Mouse (Mus musculus) limb, embryonic 10.5 days (tissue): ENCODE results near the gene Slc39a1. TPM values are rescaled to one million over a fixed set of nuclear protein-coding genes. Genes with fewer than 3 reads are reported as not detected.

Experiments used
- DNase-seq: peaks from one replicate; pipeline ENCODE4 v3.0.0-alpha.2; 2017; ENCODE audit warnings: low spot score
- H3K27ac ChIP-seq: fragments of 300-500 bp; sonication (generic); 2 replicates; pipeline ENCODE4 v1.5.1; 2016; ENCODE audit warnings: mild to moderate bottlenecking
- H3K27me3 ChIP-seq: fragments of 300-500 bp; sonication (generic); 2 replicates; pipeline ENCODE4 v1.6.1; 2016; ENCODE audit warnings: low read depth, mild to moderate bottlenecking; ENCODE audit not compliant: poor library complexity, severe bottlenecking
- H3K36me3 ChIP-seq: fragments of 300-500 bp; sonication (generic); 2 replicates; pipeline ENCODE4 v1.6.1; 2016; ENCODE audit warnings: mild to moderate bottlenecking, moderate library complexity
- H3K4me1 ChIP-seq: fragments of 300-500 bp; sonication (generic); 2 replicates; pipeline ENCODE4 v1.6.1; 2016
- H3K4me3 ChIP-seq: fragments of 300-500 bp; sonication (generic); 2 replicates; pipeline ENCODE4 v1.5.1; 2016; ENCODE audit warnings: mild to moderate bottlenecking, moderate library complexity
- H3K9me3 ChIP-seq: fragments of 300-500 bp; sonication (generic); replicated peaks from 2 replicates; pipeline ENCODE4 v1.6.1; 2016; ENCODE audit warnings: mild to moderate bottlenecking
- WGBS: fragments of 180-500 bp; shearing (Covaris S2); methylation state at CpG from one replicate; pipeline ENCODE4 v1.1.7; 2016; 5-methylcytosine and 5-hydroxymethylcytosine counted together
- polyA plus RNA-seq: library from polyadenylated mRNA; unstranded; fragments of >200 nt; fragmentation: Nextera tagmentation; extraction: Ambion mirVana; gene quantifications from 2 replicates; pipeline ENCODE4 v1.2.1, GENCODE M21; 2016

The Slc39a1 gene
- polyA plus RNA-seq: 55.6 and 60.1 TPM in 2 replicates

GRCm38 (mm10) chr3:90247960-90248745, at the start of gene Slc39a1:
Gene Slc39a1, plus strand, starts transcription at chr3:90248172.
- Histone ChIP-seq H3K4me1 (peaks cover 28% of the 10 kb centered on the region), H3K9me3 (no peaks in the 10 kb centered on the region), H3K36me3 (peaks cover 25% of the 10 kb centered on the region), H3K4me3 (peak within 1 kb of the TSS; percentile 72), H3K27ac (peak within 1 kb of the TSS; percentile 93), H3K27me3 (no peaks in the 10 kb centered on the region)
- peak; percentile 94 for DNase-seq
- under 1% methylated on average over 38 of the region's 44 CpGs for WGBS

- Histone ChIP-seq H3K27ac (no peak overlapping the region), H3K27me3 (no peaks in the 10 kb centered on the region), H3K9me3 (no peaks in the 10 kb centered on the region), H3K36me3 (peaks cover 25% of the 10 kb centered on the region), H3K4me1 (no peaks in the 10 kb centered on the region), H3K4me3 (no peak overlapping the region)
- DNase-seq: no peak
- WGBS: 78% methylated on average over 1 of the region's 1 CpGs
These were observed 45.1 kb upstream of the Slc39a1 start for GRCm38 (mm10) chr3:90202884-90203283.

GRCm38 (mm10) chr3:90203619-90204018, 44.4 kb upstream of the Slc39a1 start:
- Histone ChIP-seq H3K4me3 (no peak overlapping the region), H3K9me3 (no peaks in the 10 kb centered on the region), H3K27me3 (no peaks in the 10 kb centered on the region), H3K27ac (no peak overlapping the region), H3K4me1 (no peaks in the 10 kb centered on the region), H3K36me3 (peaks cover 33% of the 10 kb centered on the region)
- DNase-seq: no peak
- 83% methylated on average over 5 of the region's 5 CpGs for WGBS

- H3K36me3 ChIP-seq: peaks cover 42% of the 10 kb centered on the region
- H3K27ac ChIP-seq: no peak overlapping the region
- H3K4me3 ChIP-seq: no peak overlapping the region
- no peaks in the 10 kb centered on the region for H3K27me3 ChIP-seq
- no peak for DNase-seq
- no peaks in the 10 kb centered on the region for H3K4me1 ChIP-seq
- 94% methylated on average over 2 of the region's 2 CpGs for WGBS
- H3K9me3 ChIP-seq: no peaks in the 10 kb centered on the region
These were observed 43.4 kb upstream of the Slc39a1 start for GRCm38 (mm10) chr3:90204582-90204981.

- Histone ChIP-seq H3K27ac (no peak overlapping the region), H3K36me3 (peaks cover 71% of the 10 kb centered on the region), H3K27me3 (no peaks in the 10 kb centered on the region), H3K4me1 (peaks cover 16% of the 10 kb centered on the region), H3K4me3 (no peak overlapping the region), H3K9me3 (no peaks in the 10 kb centered on the region)
- 94% methylated on average over 2 of the region's 2 CpGs for WGBS
- DNase-seq: no peak
These were observed 39.3 kb upstream of the Slc39a1 start for GRCm38 (mm10) chr3:90208662-90209061.

GRCm38 (mm10) chr3:90209908-90210566, 37.9 kb upstream of the Slc39a1 start:
- WGBS: 95% methylated on average over 5 of the region's 5 CpGs
- Histone ChIP-seq H3K36me3 (peaks cover 68% of the 10 kb centered on the region), H3K4me3 (no peak overlapping the region), H3K27me3 (no peaks in the 10 kb centered on the region), H3K9me3 (no peaks in the 10 kb centered on the region), H3K4me1 (peaks cover 22% of the 10 kb centered on the region), H3K27ac (no peak overlapping the region)
- DNase-seq: no peak

- 84% methylated on average over 13 of the region's 13 CpGs for WGBS
- DNase-seq: no peak
These were observed 36.2 kb upstream of the Slc39a1 start for GRCm38 (mm10) chr3:90211475-90212398.

GRCm38 (mm10) chr3:90212723-90213122, 35.2 kb upstream of the Slc39a1 start:
- Histone ChIP-seq H3K27me3 (no peaks in the 10 kb centered on the region), H3K36me3 (peaks cover 50% of the 10 kb centered on the region), H3K4me3 (peak overlapping the region; percentile 88), H3K27ac (peak overlapping the region; percentile 96), H3K9me3 (no peaks in the 10 kb centered on the region), H3K4me1 (peaks cover 22% of the 10 kb centered on the region)
- no peak for DNase-seq
- 12% methylated on average over 5 of the region's 5 CpGs for WGBS

More at GRCm38 (mm10) chr3:90211475-90212398, 36.2 kb upstream of the Slc39a1 start:
- peak overlapping the region; percentile 88 for H3K4me3 ChIP-seq
- peaks cover 22% of the 10 kb centered on the region for H3K4me1 ChIP-seq
- H3K9me3 ChIP-seq: no peaks in the 10 kb centered on the region
- H3K27me3 ChIP-seq: no peaks in the 10 kb centered on the region
- H3K27ac ChIP-seq: no peak overlapping the region
- peaks cover 58% of the 10 kb centered on the region for H3K36me3 ChIP-seq

GRCm38 (mm10) chr3:90213377-90213866, 34.5 kb upstream of the Slc39a1 start, which contains the start of the genes Rps27 and Rab13:
Gene Rps27, minus strand, starts transcription at chr3:90213651.
Gene Rab13, plus strand, starts transcription at chr3:90213695.
- no peaks in the 10 kb centered on the region for H3K27me3 ChIP-seq
- peaks cover 22% of the 10 kb centered on the region for H3K4me1 ChIP-seq
- H3K4me3 ChIP-seq: peak within 1 kb of the TSS; percentile 88
- H3K27ac ChIP-seq: peak within 1 kb of the TSS; percentile 96
- H3K9me3 ChIP-seq: no peaks in the 10 kb centered on the region
- H3K36me3 ChIP-seq: peaks cover 43% of the 10 kb centered on the region
- under 1% methylated on average over 42 of the region's 42 CpGs for WGBS
- DNase-seq: peak; percentile 91

- peak overlapping the region; percentile 96 for H3K27ac ChIP-seq
- H3K27me3 ChIP-seq: no peaks in the 10 kb centered on the region
- H3K4me3 ChIP-seq: peak overlapping the region; percentile 88
- peaks cover 22% of the 10 kb centered on the region for H3K4me1 ChIP-seq
- 17% methylated on average over 12 of the region's 12 CpGs for WGBS
- peaks cover 36% of the 10 kb centered on the region for H3K36me3 ChIP-seq
- H3K9me3 ChIP-seq: no peaks in the 10 kb centered on the region
- DNase-seq: no peak
These were observed 33.9 kb upstream of the Slc39a1 start for GRCm38 (mm10) chr3:90213956-90214684.

- Histone ChIP-seq H3K9me3 (no peaks in the 10 kb centered on the region), H3K4me1 (peaks cover 32% of the 10 kb centered on the region), H3K4me3 (no peak overlapping the region), H3K36me3 (peaks cover 19% of the 10 kb centered on the region), H3K27ac (no peak overlapping the region), H3K27me3 (no peaks in the 10 kb centered on the region)
- 33% methylated on average over 1 of the region's 1 CpGs for WGBS
- no peak for DNase-seq
These were observed 32.1 kb upstream of the Slc39a1 start for GRCm38 (mm10) chr3:90215825-90216380.
